Mouse (Mus musculus) layer of hippocampus, postnatal 36 days (tissue): Measurements from ENCODE around the gene Ostf1. TPM values are rescaled to one million over a fixed set of nuclear protein-coding genes. Genes with fewer than 3 reads are reported as not detected.
A peak's percentile ranks its signal among the peaks of the same experiment; 100 is the strongest.
"Not testable (repeated sequence)": the region's sequence is repeated elsewhere in the genome, so short reads cannot be mapped to it uniquely, and the experiment has no call there.

ENCODE experiments used
- DNase-seq, 2 experiments: peaks; one replicate each; pipeline ENCODE4 v3.0.0; 2022
- total RNA-seq, 2 experiments: library from RNA; stranded (reverse); gene quantifications; 2 replicates each; pipeline ENCODE4 v1.2.3; 2021

Ostf1 gene
- total RNA-seq, 2 experiments from 2014 or later = 30.9 to 34.4 TPM

DNA sequence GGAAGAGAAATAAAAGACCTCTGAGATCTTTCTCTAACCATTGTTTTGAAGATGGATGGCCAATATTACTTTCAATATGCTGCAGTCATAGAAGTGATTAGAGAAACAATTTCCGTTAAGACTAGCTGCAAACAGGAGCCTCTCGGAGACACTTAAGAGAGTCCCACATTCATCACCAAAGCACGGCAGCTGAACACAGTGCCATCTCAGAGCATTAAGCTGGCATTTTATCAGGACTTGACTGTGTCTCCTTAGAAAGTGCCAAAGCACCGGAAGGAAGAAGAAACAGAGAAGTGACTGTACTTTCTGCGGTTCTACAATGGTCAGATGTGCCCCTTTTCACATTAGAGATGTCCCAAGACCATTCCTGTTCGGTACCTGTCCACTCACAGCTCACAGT is 33.9 kb downstream of the Ostf1 start:
- DNase-seq = no peak

DNA sequence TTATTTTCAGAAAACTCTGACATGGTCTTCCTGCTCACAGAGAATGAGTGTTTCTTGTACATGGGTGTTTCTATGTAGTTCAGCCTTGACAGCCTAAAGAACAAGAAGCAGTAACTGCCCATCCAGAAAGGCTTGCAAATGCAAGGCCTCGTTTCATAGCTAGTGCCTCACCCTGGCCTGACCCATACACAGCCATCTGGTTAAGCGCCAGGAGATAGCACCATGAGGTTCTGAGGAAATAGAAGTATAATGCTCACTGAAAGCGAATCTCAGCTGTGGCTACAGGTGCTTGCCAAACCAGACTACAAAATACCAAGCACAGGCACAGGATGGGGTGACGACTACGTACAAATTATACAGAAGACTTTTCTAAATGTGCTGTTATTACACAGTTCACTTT is 34.7 kb downstream of the Ostf1 start:
- DNase-seq = no peak

GRCm38 (mm10) chr19:18593722-18594121 is 37.9 kb downstream of the Ostf1 start:
- peak; percentile 33 to 35 for DNase-seq

DNA sequence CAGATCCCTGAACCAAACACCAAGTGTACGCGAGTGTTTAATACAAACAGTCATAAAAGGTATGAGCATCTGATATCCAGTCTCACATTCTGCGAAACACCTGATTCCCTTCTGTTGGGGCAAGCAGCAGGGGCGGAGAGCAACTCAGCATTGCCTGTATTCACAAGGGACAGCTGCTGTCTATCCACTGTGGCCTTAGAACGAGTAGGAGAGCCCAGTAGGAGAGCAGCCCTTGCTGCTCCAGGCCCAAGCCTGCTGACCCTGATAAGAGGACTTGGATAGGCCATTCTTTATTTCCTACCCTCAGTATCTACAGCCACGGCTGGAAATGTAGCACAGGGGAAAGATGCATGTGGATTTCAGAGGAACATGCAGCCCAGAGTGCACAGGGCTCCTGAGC is 38.7 kb downstream of the Ostf1 start:
- DNase-seq = no peak

DNA sequence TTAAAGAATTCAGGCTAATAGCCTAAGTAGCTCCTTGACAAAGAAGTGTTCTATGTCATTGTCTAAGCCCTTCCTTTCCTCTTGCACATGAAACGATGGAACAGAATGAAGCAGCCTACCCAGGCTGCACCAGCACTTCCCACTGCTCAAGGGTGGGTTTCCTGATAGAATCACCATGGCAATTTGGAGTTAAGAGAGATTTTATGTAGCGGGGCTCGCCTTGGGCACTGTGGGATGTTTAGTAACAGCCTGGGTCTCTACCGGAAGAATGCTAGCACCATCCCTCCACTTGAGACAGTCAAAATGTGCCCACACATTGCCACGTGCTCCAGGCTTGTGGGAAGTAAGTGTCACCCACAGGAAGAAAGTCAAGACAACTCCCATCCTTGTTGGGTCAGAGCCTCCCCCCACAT is 40.7 kb downstream of the Ostf1 start:
- no peak for DNase-seq

- no peak for DNase-seq
These were observed 41.4 kb downstream of the Ostf1 start for GRCm38 (mm10) chr19:18590234-18590633.

- no peak for DNase-seq
These were observed 42.3 kb downstream of the Ostf1 start for GRCm38 (mm10) chr19:18589276-18589675.

DNA sequence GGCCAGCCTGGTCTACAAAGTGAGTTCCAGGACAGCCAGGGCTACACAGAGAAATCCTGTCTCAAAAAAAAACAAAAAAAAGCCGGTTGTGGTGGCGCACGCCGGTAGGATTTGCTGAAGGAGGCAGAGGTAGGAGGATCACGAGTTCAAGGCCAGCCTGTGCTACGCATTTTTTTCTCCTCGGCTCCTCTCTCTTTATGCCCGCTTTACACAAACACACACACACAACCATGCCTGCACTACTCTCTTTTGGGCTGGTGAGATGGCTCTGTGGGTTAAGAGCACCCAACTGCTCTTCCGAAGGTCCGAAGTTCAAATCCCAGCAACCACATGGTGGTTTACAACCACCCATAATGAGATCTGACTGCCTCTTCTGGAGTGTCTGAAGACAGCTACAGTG is 42.8 kb downstream of the Ostf1 start:
- DNase-seq = not testable (repeated sequence)

DNA sequence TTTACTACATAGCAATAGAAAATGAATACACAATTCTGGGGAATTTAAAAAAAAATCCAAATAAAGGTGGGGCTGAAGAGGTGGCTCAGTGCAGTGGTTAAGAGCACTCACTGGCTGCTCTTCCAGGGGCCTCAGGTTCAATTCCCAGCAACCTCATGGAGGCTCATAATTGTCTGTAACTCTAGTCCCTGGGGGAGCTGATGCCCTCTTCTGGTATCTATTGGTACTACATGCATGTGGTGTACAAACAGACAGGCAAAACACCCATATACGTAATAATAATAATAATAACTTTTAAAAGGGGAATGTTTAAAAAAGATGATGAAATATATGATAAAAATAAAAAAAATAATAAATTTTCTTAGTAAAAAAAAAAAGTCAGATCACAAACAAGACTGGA is 43.4 kb downstream of the Ostf1 start:
- no peak for DNase-seq

DNA sequence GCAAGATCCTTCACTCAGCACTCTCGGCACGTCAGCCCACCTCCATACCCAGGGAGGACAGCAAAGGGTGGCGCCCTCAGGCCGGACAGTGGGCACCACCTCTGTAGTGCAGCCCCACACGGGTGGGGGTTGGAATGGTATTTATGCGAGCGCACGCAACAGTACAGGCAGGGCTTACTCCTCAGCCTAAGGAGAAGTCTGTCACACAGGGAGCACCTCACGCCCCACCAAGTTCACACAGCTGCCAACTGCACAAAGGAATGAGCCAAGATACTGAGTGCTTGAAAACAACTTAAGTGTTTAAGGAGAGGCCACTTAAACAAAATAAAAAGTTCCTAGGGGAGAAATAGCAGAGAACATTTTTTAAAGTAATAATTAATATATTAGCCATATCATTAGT is 44.5 kb downstream of the Ostf1 start:
- no peak for DNase-seq

DNA sequence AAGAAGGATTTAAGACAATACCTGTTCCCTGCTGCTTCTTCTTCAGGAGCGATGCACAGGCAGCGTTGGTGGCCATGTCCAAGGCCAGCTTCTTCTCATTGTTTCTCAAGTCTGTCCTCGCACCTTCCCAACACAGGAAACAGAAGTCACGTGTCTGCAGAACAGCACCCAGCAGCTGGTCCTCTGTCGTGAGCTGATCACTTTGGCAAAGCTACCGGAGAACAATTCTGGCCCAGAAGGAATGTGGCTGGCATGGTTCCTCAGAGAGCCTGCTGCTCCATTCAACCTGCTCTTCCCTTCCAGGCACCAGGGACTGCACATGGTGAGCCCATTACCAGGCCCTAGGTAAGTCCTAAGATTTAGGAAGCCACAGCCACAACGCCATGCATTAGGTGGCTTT is 47.0 kb downstream of the Ostf1 start:
- no peak for DNase-seq

GRCm38 (mm10) chr19:18583706-18584105 is 47.9 kb downstream of the Ostf1 start:
- DNase-seq = no peak

DNA sequence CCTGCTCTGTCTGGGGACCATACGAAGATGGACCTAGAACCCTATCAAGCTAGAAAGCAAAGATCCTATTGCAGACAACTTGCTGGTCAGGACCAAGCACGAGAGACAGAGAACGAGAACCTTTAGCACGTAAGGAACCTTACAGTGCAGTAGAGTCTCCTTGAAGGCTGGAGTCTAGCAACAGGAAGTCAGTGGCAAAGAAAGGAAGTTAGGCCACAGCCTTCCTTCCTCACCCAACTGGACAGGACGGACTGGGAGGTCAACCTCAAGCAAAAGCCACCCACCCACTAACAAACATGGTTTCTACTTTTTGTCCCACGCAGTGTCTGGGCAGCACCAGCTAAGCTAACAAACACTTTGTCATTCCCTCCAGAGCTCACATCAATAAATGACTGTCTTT is 48.7 kb downstream of the Ostf1 start:
- DNase-seq = no peak

GRCm38 (mm10) chr19:18582226-18582625 is 49.4 kb downstream of the Ostf1 start:
- no peak for DNase-seq

DNA sequence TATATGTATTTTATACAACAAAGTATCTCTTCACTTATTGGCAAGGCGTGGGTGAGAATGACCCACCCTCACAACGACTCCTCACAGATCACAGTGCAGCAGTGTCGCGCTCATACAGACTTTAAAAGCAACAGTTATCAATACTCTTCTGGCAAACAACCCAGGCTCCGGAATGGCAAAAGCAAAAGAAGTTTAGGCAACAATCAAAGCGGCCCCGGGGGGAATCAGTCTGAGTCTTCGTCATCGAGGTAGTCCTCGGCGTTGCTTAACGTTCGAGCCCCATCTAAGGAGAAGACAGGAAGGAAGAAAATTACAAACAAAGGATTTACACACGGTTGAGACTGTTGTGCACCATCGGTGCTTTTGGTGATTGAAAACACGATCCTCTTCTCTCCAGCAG is 50.6 kb downstream of the Ostf1 start:
- no peak for DNase-seq

DNA sequence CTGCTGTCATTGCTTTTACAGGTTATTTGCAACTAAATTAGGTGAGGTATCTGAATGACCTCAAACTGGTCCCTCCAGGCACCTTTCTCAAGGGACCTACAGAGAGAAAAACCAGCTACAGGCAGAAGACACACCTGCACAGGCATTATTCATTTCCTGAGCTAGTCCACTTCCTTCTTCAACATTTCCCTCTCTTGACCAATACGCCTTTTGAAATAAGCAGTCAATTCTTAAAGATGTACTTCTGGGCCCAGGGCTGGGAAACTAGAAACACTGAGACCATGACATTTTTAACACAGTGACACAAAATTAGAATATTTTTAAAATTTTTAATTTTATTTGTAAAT is 52.6 kb downstream of the Ostf1 start:
- no peak for DNase-seq

- DNase-seq = no peak
These were observed 53.2 kb downstream of the Ostf1 start for GRCm38 (mm10) chr19:18578216-18579011.

- DNase-seq = no peak
These were observed 54.3 kb downstream of the Ostf1 start for GRCm38 (mm10) chr19:18577348-18577747.

DNA sequence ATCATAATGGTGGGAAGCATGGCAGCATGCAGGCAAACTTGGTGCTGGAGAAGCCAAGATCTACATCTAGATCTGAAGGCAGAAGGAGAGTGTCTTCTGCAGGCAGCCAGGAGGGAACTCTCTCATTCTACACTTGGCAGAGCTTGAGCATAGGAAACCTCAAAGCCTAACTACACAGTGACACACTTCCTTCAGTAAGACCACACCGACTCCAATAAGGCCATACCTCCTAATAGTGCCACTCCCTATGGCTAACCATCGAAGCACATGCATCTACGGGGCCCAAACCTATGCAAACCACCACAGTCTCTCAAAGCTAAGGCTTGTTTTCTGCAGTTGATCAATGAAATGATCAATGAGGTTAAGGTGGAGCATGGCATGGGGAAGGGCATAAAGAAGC is 55.7 kb downstream of the Ostf1 start:
- DNase-seq = no peak

- DNase-seq = no peak
These were observed 57.7 kb downstream of the Ostf1 start for GRCm38 (mm10) chr19:18573907-18574306.

DNA sequence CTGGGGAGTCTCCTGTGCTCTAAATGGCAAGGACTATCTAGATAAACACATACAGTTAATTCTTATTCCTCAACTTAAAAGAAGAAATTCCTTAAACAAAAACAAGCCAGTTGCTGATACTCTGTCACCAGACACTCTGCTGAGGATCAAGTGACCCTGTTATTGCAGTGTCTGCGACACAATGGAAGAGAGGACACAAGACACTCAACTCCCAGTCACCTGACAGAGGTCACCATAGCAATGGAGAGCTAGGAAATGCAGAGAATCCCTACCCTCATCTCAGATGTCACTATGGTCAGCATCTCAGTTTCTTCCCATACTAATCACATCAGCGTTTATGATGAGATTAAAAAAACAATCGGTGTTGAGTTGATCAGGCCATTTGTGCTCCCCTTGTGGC is 58.2 kb downstream of the Ostf1 start:
- DNase-seq = no peak

- DNase-seq = no peak
These were observed 62.1 kb downstream of the Ostf1 start for GRCm38 (mm10) chr19:18569496-18569895.

- no peak for DNase-seq
These were observed 62.7 kb downstream of the Ostf1 start for GRCm38 (mm10) chr19:18568828-18569430.
